Mouse (Mus musculus) E14TG2a.4 (cell line): ENCODE measurements around the gene Klrg1.

ENCODE experiments used
- H3K27me3 ChIP-seq: 2 replicates; pipeline ENCODE4 v1.6.1; 2014; ENCODE audit warnings: low read length, control low read depth; ENCODE audit not compliant: insufficient read depth
- H3K36me3 ChIP-seq: 2 replicates; pipeline ENCODE4 v1.6.1; 2014; ENCODE audit warnings: low read length, control low read depth; ENCODE audit not compliant: insufficient read depth
- H3K4me1 ChIP-seq: replicated peaks from 2 replicates; pipeline ENCODE4 v1.6.1; 2014; ENCODE audit warnings: low read depth, low read length, control low read depth
- H3K4me3 ChIP-seq: replicated peaks from 2 replicates; pipeline ENCODE4 v1.5.1; 2014; ENCODE audit warnings: mild to moderate bottlenecking, low read length
- H3K9me3 ChIP-seq: 2 replicates; pipeline ENCODE4 v1.6.1; 2014; ENCODE audit warnings: low read length, control low read depth
- CTCF ChIP-seq: conservative IDR thresholded peaks from 2 replicates; pipeline ENCODE4 v1.5.1; 2014; ENCODE audit warnings: low read length
- NANOG ChIP-seq: IDR thresholded peaks from 2 replicates; pipeline ENCODE4 v1.6.1; 2014; ENCODE audit warnings: borderline replicate concordance, low read length, mixed read lengths
- POU5F1 ChIP-seq: IDR thresholded peaks from 2 replicates; pipeline ENCODE4 v1.6.1; 2014; ENCODE audit warnings: low read length, borderline replicate concordance

Klrg1 gene

DNA sequence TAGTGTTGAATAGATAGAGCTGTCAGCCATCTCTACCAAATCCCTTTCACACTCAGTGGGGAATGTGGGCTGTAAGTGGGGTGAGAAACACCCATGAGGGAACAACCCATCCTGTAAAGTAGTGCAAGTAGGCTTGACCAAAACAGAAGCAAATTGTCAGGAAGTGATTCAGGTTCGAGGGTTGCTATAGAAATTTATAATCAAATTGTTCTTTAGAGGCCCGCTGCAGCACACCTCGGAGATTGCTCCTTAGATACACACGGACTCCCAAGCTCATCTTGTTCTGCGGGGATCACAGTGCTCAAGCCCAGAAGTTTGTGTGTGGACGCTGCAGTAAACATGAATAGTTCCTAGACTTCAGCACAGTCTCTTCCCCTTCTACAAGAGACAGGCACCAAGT, at the start of gene Klrg1:
TSS of gene Klrg1 (minus strand) at position 101 of the 400 bp plus-strand sequence.
- Histone ChIP-seq H3K27me3 (no peaks in the 10 kb centered on the region), H3K9me3 (peaks cover 16% of the 10 kb centered on the region), H3K4me1 (no peaks in the 10 kb centered on the region), H3K36me3 (no peaks in the 10 kb centered on the region), H3K4me3 (no peak within 1 kb of the TSS)
- TF ChIP-seq NANOG = no peak
- TF ChIP-seq POU5F1 = no peak
- no peak for TF ChIP-seq CTCF

GRCm38 (mm10) chr6:122325361-122325975, 42.8 kb upstream of the Klrg1 start:
- no peaks in the 10 kb centered on the region for H3K27me3 ChIP-seq
- TF ChIP-seq CTCF (no peak), POU5F1 (no peak), NANOG (no peak)
- H3K4me1 ChIP-seq = peaks cover 93% of the 10 kb centered on the region

DNA sequence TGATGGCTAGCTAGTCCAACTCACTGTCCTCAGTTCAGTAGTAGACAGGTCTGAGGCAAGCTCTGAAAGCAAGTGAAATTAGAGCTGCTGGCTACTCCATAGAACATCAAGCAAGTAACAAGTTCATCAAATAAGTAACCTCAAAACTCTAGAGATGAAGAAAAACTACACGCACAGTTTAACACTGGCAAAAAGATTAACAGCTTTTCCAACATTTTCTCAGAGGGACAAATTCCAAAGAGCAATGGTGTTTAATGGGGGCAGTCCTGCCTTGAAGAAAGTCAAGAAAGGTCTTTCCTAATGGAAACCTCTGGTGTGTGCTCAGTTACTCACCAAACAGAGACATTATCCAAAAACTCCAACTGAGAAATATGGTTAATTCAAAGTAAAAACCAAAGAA, 36.0 kb upstream of the Klrg1 start:
- H3K9me3 ChIP-seq = no peaks in the 10 kb centered on the region
- H3K4me3 ChIP-seq = no peak overlapping the region
- no peak for TF ChIP-seq NANOG
- TF ChIP-seq CTCF = no peak
- TF ChIP-seq POU5F1 = no peak
- H3K36me3 ChIP-seq = peaks cover 100% of the 10 kb centered on the region
- no peaks in the 10 kb centered on the region for H3K27me3 ChIP-seq
- H3K4me1 ChIP-seq = peaks cover 72% of the 10 kb centered on the region

More at GRCm38 (mm10) chr6:122325361-122325975, 42.8 kb upstream of the Klrg1 start:
- H3K4me3 ChIP-seq = 0 out of 2 replicates have a peak overlapping the region, but pooled peaks have one; percentile 23
- no peaks in the 10 kb centered on the region for H3K9me3 ChIP-seq
- H3K36me3 ChIP-seq = peaks cover 100% of the 10 kb centered on the region

DNA sequence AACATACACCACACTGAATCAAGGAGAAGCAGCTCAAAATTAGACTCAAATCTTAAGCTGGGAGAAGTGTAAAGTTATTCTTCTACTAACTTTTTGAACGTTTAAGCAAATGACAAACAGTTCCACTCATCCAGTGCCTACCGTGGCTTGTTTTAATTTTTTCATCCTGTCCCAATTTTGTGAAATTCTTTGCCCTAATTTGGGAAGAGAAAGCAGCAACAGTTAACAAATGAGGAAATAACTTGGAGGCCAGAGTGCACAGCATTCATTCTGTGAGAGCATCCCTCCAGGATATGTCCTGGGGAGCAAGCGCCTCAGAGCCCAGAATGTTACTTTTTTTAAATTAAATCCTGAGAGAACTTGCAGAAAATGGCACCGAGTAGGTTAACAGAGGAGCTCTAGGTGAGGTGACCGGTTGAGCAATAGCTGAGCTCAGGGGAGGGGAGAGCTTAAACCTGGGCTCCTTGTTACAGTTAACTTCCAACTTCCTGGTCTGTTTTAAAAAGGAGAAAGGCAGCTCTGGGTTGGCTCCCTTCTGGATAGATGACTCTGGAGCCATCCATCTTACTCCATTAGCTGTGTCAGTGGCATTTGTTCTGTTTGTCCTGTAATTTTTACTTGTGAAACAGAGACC, 27.6 kb upstream of the Klrg1 start:
- Histone ChIP-seq H3K9me3 (no peaks in the 10 kb centered on the region), H3K36me3 (peaks cover 54% of the 10 kb centered on the region), H3K4me1 (peaks cover 44% of the 10 kb centered on the region), H3K4me3 (peak overlapping the region; percentile 100), H3K27me3 (no peaks in the 10 kb centered on the region)
- TF ChIP-seq NANOG (no peak), CTCF (no peak), POU5F1 (no peak)

DNA sequence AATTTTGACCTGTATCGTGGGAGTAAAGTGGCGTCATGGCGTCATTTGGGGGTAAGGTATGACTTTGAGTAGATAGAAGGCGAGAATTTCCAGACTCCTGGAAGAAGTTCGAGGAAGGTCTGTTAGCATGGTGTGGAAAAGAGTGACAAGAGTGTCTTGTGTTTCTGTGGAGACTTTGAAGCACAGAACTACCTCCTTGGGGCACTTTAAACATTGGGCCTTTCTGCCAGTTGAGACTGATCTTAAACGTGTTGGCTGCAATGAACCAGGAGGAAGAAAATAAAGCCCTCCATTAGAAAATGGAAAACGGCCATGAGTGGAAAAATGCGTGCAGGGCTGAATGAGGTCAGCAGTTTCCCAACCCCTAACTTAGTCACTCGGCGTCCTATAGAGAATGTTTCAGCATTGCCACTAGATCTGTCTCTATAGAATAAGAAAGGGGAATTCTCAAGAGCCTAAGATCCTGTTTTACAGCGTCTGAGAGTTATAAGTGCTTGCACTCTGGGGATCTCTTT, 26.8 kb upstream of the Klrg1 start:
- Histone ChIP-seq H3K4me3 (peak overlapping the region; percentile 100), H3K36me3 (peaks cover 46% of the 10 kb centered on the region), H3K9me3 (no peaks in the 10 kb centered on the region), H3K4me1 (peaks cover 52% of the 10 kb centered on the region), H3K27me3 (no peaks in the 10 kb centered on the region)
- TF ChIP-seq CTCF (no peak), NANOG (no peak), POU5F1 (no peak)

- H3K27me3 ChIP-seq = no peaks in the 10 kb centered on the region
- TF ChIP-seq POU5F1 (no peak), NANOG (no peak; the same call in 1 of the 2 replicates), CTCF (peak; percentile 57)
- peaks cover 51% of the 10 kb centered on the region for H3K4me1 ChIP-seq
- peaks cover 38% of the 10 kb centered on the region for H3K36me3 ChIP-seq
- no peaks in the 10 kb centered on the region for H3K9me3 ChIP-seq
- H3K4me3 ChIP-seq = peak within 1 kb of the TSS; percentile 100
Observed at GRCm38 (mm10) chr6:122308505-122309393, 26.1 kb upstream of the Klrg1 start, which contains the start of gene M6pr. TSS of gene M6pr (plus strand) at chr6:122308720.

DNA sequence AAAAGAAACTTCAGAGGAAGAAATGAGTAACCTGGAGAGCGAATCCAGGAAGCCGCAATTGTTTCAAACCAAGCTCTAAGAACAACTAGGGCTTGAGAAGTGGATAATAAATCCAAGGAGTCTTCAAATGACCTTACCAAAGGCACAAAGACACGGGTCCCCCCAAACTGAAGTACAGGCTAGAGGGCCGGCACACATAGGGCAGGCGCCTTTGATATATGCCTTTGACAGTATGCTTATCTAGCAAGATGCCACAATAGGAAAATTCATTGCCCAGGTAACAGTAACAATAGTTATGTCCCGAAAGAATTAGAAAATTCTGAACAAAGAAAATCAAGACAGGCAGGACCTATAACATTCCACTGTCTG, 25.4 kb upstream of the Klrg1 start:
- peaks cover 50% of the 10 kb centered on the region for H3K4me1 ChIP-seq
- H3K4me3 ChIP-seq = peak overlapping the region; percentile 100; the same call in 1 of the 2 replicates
- H3K9me3 ChIP-seq = no peaks in the 10 kb centered on the region
- H3K36me3 ChIP-seq = peaks cover 32% of the 10 kb centered on the region
- H3K27me3 ChIP-seq = no peaks in the 10 kb centered on the region
- TF ChIP-seq NANOG (no peak), POU5F1 (no peak), CTCF (no peak)

DNA sequence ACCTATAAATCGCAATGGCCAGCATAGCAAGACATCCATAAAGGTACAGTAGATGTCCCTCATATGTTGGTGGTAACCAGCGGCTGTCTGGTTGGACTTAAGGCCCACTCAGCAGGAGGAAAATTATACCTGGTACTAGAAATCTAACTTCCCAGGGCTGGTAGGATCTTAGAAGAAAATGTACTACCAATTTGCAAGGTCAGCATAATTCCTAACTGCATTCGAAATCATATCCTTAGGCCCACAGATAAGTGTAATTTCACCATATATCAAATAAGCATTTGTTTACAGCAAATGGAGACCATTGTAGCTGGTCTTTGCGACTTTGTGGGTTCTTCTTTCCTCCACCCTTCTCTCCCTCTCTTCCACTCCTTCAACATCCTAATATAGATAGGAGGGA, 24.0 kb upstream of the Klrg1 start:
- Histone ChIP-seq H3K36me3 (peaks cover 18% of the 10 kb centered on the region), H3K4me1 (peaks cover 46% of the 10 kb centered on the region), H3K27me3 (no peaks in the 10 kb centered on the region), H3K4me3 (no peak overlapping the region), H3K9me3 (no peaks in the 10 kb centered on the region)
- TF ChIP-seq CTCF (no peak), NANOG (no peak), POU5F1 (no peak)
